Mouse (Mus musculus) forelimb bud, embryonic 11.5 days (tissue): ENCODE measurements around the gene Lcn10.
"Not testable (repeated sequence)": the region's sequence is repeated elsewhere in the genome, so short reads cannot be mapped to it uniquely, and the experiment has no call there.

Source experiments
- DNase-seq: peaks from one replicate; pipeline ENCODE4 v3.0.0-alpha.2; 2012; ENCODE audit warnings: low read depth, low spot score

Gene Lcn10

GRCm38 (mm10) chr2:25706643-25707481, 24.3 kb downstream of the Lcn10 start, which contains the start of gene Bmyc:
Bmyc (plus strand) TSS chr2:25706739.
- DNase-seq, result peak; percentile 89

GRCm38 (mm10) chr2:25708121-25708520, 25.6 kb downstream of the Lcn10 start:
- peak; percentile 27 for DNase-seq

- not testable (repeated sequence) for DNase-seq
Measured at GRCm38 (mm10) chr2:25709056-25709455, 26.5 kb downstream of the Lcn10 start.

GRCm38 (mm10) chr2:25709791-25710190, 27.3 kb downstream of the Lcn10 start:
- not testable (repeated sequence) for DNase-seq

- not testable (repeated sequence) for DNase-seq
Measured at GRCm38 (mm10) chr2:25711641-25712040, 29.1 kb downstream of the Lcn10 start.

- no peak for DNase-seq
Measured at GRCm38 (mm10) chr2:25717222-25717621, 34.7 kb downstream of the Lcn10 start.

- no peak for DNase-seq
Measured at GRCm38 (mm10) chr2:25733199-25733930, 50.8 kb downstream of the Lcn10 start.
